Mouse (Mus musculus) retina, adult 2 months (tissue): Measurements from ENCODE around the gene Inhba.

Source experiments
- DNase-seq: peaks from one replicate; pipeline ENCODE4 v3.0.0-alpha.2; 2012; ENCODE audit warnings: low read depth, low spot score

The Inhba gene

DNA sequence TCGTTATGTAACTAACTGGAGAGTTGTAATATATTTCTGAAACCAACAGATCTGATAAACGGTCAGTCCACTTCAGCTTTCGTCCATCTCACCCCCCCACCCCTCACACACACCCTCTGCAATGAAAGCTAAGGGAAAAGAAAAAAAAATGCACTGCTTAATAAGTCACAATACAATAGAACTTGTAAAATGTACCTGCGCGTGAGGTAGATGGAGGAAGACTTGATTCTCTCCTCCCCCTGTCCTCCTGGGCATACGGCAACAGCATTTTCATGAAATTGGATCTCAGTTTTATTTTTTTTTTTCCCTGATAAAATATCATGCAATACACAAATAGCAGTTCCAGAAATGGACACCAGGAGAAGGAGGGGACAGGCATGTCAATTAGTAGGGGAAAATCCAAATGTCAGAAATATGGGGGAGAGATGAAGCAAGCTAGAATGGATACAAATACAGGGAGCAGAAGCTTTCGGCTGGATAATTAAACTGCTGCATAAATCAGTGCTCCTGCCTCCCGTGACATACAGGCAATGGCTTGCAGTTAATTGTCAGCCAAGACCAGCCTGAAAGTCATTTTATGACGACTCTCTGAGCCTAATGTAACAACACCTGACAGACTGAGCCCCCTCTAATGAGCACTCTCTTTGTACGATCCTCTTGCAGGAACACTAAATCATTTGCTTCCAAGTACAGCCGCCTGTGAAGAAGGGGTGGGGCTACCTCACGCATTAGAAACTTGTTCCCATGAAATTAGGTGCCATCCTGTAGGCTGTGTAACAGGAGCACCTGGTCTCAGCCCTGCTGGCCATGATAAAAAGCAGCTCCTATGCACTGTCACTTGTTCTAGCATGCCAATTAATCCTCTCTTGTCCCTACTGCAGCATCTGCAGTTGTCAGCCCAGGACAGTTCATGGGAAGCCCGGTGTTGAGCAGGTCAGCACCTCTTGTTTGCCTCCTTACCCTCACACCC lies 11.7 kb downstream of the Inhba start:
- no peak for DNase-seq

DNA sequence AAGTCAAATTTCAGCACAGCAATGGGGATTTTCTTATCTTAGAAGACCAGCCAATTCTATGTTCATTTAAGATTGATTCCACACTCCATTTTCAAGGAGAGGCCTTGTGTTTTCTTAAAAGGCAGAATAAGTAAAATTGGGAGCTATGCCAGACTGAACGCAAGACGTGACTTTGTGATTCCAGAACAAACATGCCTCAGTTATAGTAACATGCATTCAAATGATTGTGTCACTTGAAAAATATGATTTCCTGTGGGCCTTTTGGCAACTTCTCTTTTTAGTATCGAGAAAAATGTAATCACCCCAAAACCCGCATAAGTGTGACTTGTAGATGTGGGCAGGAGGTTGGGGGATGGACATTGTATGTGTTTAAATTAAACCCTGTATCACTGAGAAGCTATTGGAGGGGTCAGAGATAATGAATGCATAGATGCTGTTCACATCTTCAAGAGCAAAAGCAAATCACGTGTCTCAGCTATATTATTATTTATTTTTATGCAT lies 19.0 kb downstream of the Inhba start:
- no peak for DNase-seq

DNA sequence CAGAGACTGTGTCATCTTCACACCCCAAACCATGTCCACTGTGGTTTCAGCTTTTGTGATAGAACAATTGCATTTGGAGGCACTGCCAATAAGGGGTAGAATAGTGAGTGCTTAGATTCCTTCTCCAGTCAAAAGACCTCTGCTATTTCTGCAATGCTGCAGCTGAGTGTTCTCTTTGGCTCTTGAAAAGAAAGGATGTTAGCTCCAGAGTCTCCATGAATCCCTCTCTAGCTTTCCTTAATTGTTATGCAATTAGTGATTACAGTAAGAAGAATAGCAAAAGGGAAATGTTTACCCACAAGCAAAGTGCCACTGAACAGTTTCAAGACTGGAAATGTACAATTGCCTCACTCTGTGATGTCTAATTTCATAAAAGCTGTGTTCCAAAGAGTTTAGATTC lies 20.8 kb downstream of the Inhba start:
- DNase-seq = no peak

DNA sequence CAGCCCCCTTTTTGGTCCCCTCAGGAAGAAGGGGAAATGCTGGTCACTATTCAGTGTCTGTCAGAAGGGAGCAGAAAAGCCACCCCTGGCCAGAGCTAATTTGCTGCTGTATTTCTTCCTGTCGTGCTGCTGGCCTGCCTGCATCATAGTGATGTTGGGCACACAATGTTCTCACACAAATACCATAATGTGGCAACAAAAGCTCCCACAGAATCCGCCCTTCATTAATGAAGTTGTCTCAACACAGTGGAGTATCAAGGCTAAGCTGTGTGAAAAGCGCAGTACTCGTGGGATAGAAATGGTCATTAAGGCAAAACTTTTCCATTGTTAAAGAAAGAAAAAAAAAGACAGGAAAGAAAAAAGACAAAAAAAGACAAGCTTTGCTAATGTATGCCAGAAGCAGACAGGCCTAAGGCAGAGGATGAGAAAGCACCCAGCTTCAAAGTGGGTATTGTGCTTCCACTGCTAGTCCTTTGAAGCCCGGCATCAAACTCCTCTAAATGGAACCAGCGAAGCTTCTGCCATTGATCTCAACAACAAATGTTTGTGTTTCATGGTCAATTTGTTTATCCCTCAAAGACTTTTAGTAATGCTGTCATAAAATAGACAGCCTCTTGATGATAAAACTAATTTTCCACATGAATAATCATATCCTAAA lies 21.4 kb downstream of the Inhba start:
- no peak for DNase-seq

DNA sequence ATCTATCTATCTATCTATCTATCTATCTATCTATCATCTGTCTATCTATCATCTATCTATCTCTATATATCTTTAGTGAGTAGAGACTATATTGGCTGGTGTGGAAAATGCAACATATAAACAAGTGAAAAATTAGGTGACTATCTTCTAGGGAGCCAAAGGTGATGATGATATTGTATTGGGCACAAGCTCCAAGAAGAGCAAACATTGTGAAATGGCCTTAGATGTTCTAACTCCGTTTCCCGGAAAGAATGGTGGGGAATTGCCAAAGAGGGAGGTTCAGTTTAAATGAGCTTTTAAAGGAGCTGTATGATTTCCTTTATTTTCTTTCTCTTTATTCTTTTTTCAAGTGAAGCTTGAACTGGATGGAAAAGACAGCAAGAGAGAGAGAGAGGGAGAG lies 57.4 kb downstream of the Inhba start:
- no peak for DNase-seq

DNA sequence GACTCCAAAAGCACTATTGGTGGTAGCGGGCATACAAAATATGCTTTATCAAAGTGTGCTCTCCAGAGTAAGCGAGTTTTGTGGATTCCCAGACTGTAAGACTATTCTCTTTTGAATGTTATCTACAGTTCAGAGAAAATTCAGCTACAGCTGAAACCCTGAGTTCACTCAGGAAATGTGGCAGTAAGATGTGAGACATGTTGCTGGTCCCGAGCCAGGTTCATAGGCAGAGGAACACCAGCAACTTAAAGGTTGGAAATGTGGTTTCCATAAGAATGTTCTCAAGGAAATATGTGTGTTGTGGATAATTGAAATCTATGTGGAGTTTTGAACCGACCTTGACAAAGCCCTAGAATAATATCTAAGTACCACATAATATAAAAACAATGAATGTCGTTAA lies 65.6 kb downstream of the Inhba start:
- no peak for DNase-seq

DNA sequence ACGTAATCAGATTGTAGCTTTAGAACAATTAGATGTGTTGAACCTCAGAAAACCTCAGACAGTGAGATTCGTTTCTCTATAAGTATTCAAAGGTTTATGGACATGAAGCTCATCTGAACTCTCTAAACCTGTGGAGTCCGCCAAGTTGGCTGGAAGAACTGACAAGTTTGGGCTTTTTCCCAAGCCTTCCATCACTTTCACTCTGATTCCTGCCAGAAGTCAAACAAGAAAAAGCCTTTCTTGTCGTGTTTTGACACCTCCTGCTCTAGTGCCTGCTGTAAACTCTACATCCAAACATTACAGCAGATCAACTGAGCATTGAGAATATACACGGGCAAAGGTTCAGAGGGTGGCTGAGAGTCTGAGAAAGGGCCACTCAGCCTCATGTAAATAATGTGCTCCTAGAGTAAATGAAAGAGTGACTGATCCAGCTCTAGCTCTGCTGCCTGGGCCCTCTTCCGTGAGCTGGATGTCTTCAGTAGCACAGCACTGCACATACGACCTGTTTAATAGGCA lies 66.6 kb downstream of the Inhba start:
- DNase-seq = no peak

DNA sequence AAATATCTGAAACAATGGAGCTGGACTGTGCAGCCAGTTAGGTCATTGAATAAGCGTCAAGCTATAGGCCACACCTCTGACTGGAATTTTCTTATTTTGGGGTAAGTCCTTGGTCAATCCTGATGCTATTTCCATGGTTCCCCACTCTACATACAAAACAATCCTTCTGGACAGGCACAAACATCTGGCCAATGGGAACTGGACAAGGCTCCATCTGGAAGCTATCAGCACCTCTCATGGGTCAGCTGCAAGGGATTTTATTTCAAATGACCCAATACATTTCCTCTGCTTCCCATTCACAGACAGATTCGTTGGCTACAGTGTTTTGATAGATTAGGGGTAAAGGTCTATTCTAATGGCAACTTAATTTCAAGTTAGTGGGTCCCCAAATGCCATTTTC lies 68.6 kb downstream of the Inhba start:
- DNase-seq = no peak
